Mouse (Mus musculus) midbrain, embryonic 13.5 days (tissue): Measurements from ENCODE around the gene Slc15a5. TPM values are rescaled to one million over a fixed set of nuclear protein-coding genes. Genes with fewer than 3 reads are reported as not detected.

Experiments
- ATAC-seq: fragments of 200-750 bp; cut with Nextera tagmentation; 2 replicates; pipeline ENCODE4 v1.8.0; 2017; ENCODE audit warnings: mild to moderate bottlenecking, moderate TSS enrichment, moderate library complexity
- H3K27ac ChIP-seq: fragments of 300-500 bp; sonication (generic); 2 replicates; pipeline ENCODE4 v1.5.1; 2015; ENCODE audit warnings: inconsistent platforms, mild to moderate bottlenecking, moderate library complexity
- H3K27me3 ChIP-seq: fragments of 300-500 bp; sonication (generic); 2 replicates; pipeline ENCODE4 v1.6.1; 2015; ENCODE audit warnings: mild to moderate bottlenecking, inconsistent platforms
- H3K36me3 ChIP-seq: fragments of 300-500 bp; sonication (generic); 2 replicates; pipeline ENCODE4 v1.6.1; 2015; ENCODE audit warnings: mild to moderate bottlenecking, inconsistent platforms
- H3K4me1 ChIP-seq: fragments of 300-500 bp; sonication (generic); replicated peaks from 2 replicates; pipeline ENCODE4 v1.6.1; 2015; ENCODE audit warnings: inconsistent platforms
- H3K4me2 ChIP-seq: fragments of 300-500 bp; sonication (generic); replicated peaks from 2 replicates; pipeline ENCODE4 v1.6.1; 2015; ENCODE audit warnings: moderate library complexity, mild to moderate bottlenecking, inconsistent platforms
- H3K4me3 ChIP-seq: fragments of 300-500 bp; sonication (generic); replicated peaks from 2 replicates; pipeline ENCODE4 v1.5.1; 2015; ENCODE audit warnings: mild to moderate bottlenecking, inconsistent platforms
- H3K9ac ChIP-seq: fragments of 300-500 bp; sonication (generic); replicated peaks from 2 replicates; pipeline ENCODE4 v1.6.1; 2015; ENCODE audit warnings: mild to moderate bottlenecking, inconsistent platforms
- H3K9me3 ChIP-seq: fragments of 300-500 bp; sonication (generic); 2 replicates; pipeline ENCODE4 v1.6.1; 2016; ENCODE audit warnings: mild to moderate bottlenecking, inconsistent platforms
- WGBS: fragments of 180-500 bp; shearing (Covaris S2); methylation state at CpG from one replicate; pipeline ENCODE4 v1.1.7; 2015; 5-methylcytosine and 5-hydroxymethylcytosine counted together
- polyA plus RNA-seq: library from polyadenylated mRNA; unstranded; fragments of >200 nt; fragmentation: Nextera tagmentation; extraction: Ambion mirVana; gene quantifications from 2 replicates; pipeline ENCODE4 v1.2.1, GENCODE M21; 2015

Gene Slc15a5
- polyA plus RNA-seq, 1 experiment from 2014 or later = not detected

- Histone ChIP-seq H3K4me1 (no peaks in the 10 kb centered on the region), H3K9ac (no peak overlapping the region), H3K4me3 (no peak overlapping the region), H3K36me3 (no peaks in the 10 kb centered on the region), H3K4me2 (no peak overlapping the region), H3K27ac (no peak overlapping the region), H3K9me3 (no peaks in the 10 kb centered on the region), H3K27me3 (no peaks in the 10 kb centered on the region)
- no peak for ATAC-seq
- 66% methylated on average over 10 of the region's 10 CpGs for WGBS
Measured at GRCm38 (mm10) chr6:137946520-137946919, 133.2 kb downstream of the Slc15a5 start.

GRCm38 (mm10) chr6:137940374-137941218 is 139.1 kb downstream of the Slc15a5 start:
- no peak overlapping the region for H3K4me2 ChIP-seq
- H3K27me3 ChIP-seq = no peaks in the 10 kb centered on the region
- no peak for ATAC-seq
- no peak overlapping the region for H3K4me3 ChIP-seq
- no peak overlapping the region for H3K27ac ChIP-seq
- H3K9me3 ChIP-seq = no peaks in the 10 kb centered on the region
- no peak overlapping the region for H3K9ac ChIP-seq
- 74% methylated on average over 12 of the region's 12 CpGs for WGBS
- H3K4me1 ChIP-seq = no peaks in the 10 kb centered on the region
- no peaks in the 10 kb centered on the region for H3K36me3 ChIP-seq

- 97% methylated on average over 5 of the region's 5 CpGs for WGBS
- ATAC-seq = no peak
- H3K9ac ChIP-seq = no peak overlapping the region
Measured at GRCm38 (mm10) chr6:137937541-137937940, 142.2 kb downstream of the Slc15a5 start.

GRCm38 (mm10) chr6:137936268-137936667 is 143.4 kb downstream of the Slc15a5 start:
- no peak for ATAC-seq
- 61% methylated on average over 1 of the region's 1 CpGs for WGBS

More at GRCm38 (mm10) chr6:137937541-137937940, 142.2 kb downstream of the Slc15a5 start:
- Histone ChIP-seq H3K36me3 (no peaks in the 10 kb centered on the region), H3K4me3 (no peak overlapping the region), H3K9me3 (no peaks in the 10 kb centered on the region), H3K27me3 (no peaks in the 10 kb centered on the region), H3K27ac (no peak overlapping the region), H3K4me1 (peaks cover 4% of the 10 kb centered on the region; the same call in 1 of the 2 replicates), H3K4me2 (no peak overlapping the region)

GRCm38 (mm10) chr6:137935857-137936256 is 143.9 kb downstream of the Slc15a5 start:
- WGBS = 77% methylated on average over 7 of the region's 7 CpGs
- ATAC-seq = no peak
- H3K4me3 ChIP-seq = no peak overlapping the region
- H3K27ac ChIP-seq = no peak overlapping the region
- no peaks in the 10 kb centered on the region for H3K27me3 ChIP-seq
- no peaks in the 10 kb centered on the region for H3K9me3 ChIP-seq
- peaks cover 4% of the 10 kb centered on the region; the same call in 1 of the 2 replicates for H3K4me1 ChIP-seq
- no peak overlapping the region for H3K4me2 ChIP-seq
- no peak overlapping the region for H3K9ac ChIP-seq
- H3K36me3 ChIP-seq = no peaks in the 10 kb centered on the region

More at GRCm38 (mm10) chr6:137936268-137936667, 143.4 kb downstream of the Slc15a5 start:
- Histone ChIP-seq H3K9me3 (no peaks in the 10 kb centered on the region), H3K9ac (no peak overlapping the region), H3K4me3 (no peak overlapping the region), H3K4me1 (peaks cover 4% of the 10 kb centered on the region; the same call in 1 of the 2 replicates), H3K36me3 (no peaks in the 10 kb centered on the region), H3K27me3 (no peaks in the 10 kb centered on the region), H3K4me2 (no peak overlapping the region), H3K27ac (no peak overlapping the region)

- H3K4me3 ChIP-seq = no peak overlapping the region
- WGBS = 72% methylated on average over 8 of the region's 8 CpGs
- no peak overlapping the region for H3K27ac ChIP-seq
- H3K27me3 ChIP-seq = no peaks in the 10 kb centered on the region
- H3K9ac ChIP-seq = no peak overlapping the region
- no peak for ATAC-seq
- H3K4me1 ChIP-seq = peaks cover 4% of the 10 kb centered on the region; the same call in 1 of the 2 replicates
- H3K36me3 ChIP-seq = no peaks in the 10 kb centered on the region
- H3K4me2 ChIP-seq = no peak overlapping the region
- H3K9me3 ChIP-seq = no peaks in the 10 kb centered on the region
Measured at GRCm38 (mm10) chr6:137935341-137935740, 144.4 kb downstream of the Slc15a5 start.

GRCm38 (mm10) chr6:137934545-137935298 is 145.0 kb downstream of the Slc15a5 start:
- Histone ChIP-seq H3K4me1 (peaks cover 4% of the 10 kb centered on the region; the same call in 1 of the 2 replicates), H3K4me3 (no peak overlapping the region), H3K9ac (no peak overlapping the region), H3K36me3 (no peaks in the 10 kb centered on the region), H3K27me3 (no peaks in the 10 kb centered on the region), H3K27ac (no peak overlapping the region), H3K4me2 (no peak overlapping the region), H3K9me3 (no peaks in the 10 kb centered on the region)
- ATAC-seq = 0 out of 2 replicates have a peak, but pooled peaks have one; percentile 66
- 70% methylated on average over 3 of the region's 3 CpGs for WGBS

Other genes with a start within 250 kb of the Slc15a5 start
- 61.2 and 70.3 TPM in 2 replicates for gene Mgst1, start 60.4 kb upstream of the Slc15a5 start, polyA plus RNA-seq